Mouse (Mus musculus): ENCODE measurements at regions not wholly inside any gene's neighbourhood (a gene's known extent, or its start where the extent isn't known, plus 50 kb on each side); places are given as distances from the start of the nearest gene placed in this dataset.

DNA sequence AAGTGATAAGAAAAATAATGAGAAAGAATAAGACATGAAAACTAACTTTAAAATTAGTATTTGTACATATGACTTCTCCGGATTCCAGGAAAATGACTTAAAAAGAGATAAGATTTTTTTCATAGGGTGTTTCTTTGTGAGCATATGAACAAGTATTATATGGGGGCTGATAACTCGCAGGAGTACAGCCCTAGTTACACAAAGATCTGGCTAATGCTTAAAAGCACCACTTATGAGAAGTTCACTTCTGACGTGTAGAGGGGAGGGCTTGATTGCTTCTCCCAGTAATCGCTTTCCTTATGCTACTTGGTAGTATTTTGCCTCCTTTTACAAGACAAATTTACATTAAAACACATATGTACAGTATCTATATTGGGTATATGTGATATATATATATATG is 72.3 kb upstream of the Cxadr start:
- TF ChIP-seq CTCF (IDR thresholded peaks at IDR 0.05; ENCODE audit: control insufficient read depth, insufficient read depth, insufficient replicate concordance, low read depth, low read length), result no peak
- no peak for TF ChIP-seq POLR2A (IDR thresholded peaks at IDR 0.05; ENCODE audit: control insufficient read depth, low read depth, low read length)
